Mouse (Mus musculus): ENCODE measurements around the gene Top2b. TPM values are rescaled to one million over a fixed set of nuclear protein-coding genes. Genes with fewer than 3 reads are reported as not detected.

Top2b gene
- 108 and 137 TPM in 2 replicates for polyA plus RNA-seq (2012; rRNA removed)

GRCm38 (mm10) chr14:16364878-16365337 is at the start of gene Top2b:
Gene Top2b, plus strand, starts transcription at chr14:16365179.

Other genes with a start within 250 kb of the Top2b start
- 15.3 and 16.2 TPM in 2 replicates for gene Ngly1, start 115.9 kb upstream of the Top2b start, polyA plus RNA-seq (2012; rRNA removed)
- 3.5 and 3.8 TPM in 2 replicates for gene Oxsm, start 115.4 kb upstream of the Top2b start, polyA plus RNA-seq (2012; rRNA removed)

Data from central nervous system, embryonic 14 days (tissue).